Mouse (Mus musculus): ENCODE measurements around the gene Naa16.

DNA sequence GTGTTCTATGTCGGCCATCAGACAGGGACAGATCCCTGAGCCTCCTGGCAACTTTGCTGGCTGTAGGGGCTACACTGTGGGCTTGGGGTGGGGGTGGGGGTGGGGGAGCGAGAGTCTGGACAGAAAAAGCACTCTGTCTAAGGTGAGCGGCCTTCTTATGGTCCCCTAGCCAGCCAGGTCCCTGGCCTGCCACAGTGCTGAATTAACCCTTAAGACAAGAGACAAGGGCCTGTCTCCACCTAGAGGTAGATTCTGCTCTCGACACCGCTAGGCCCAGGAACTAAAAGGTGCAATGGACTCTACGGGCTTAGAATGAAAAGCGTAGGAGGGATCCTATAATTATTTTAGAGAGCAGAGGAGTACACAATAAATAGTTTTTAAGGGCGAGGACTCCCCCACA lies 69.4 kb downstream of the Naa16 start:
- TF ChIP-seq CTCF (IDR thresholded peaks at IDR 0.05; ENCODE audit: low read depth, low read length) (no peak), GATA1 (IDR thresholded peaks at IDR 0.05; ENCODE audit: borderline replicate concordance, low read length) (no peak)
